In the genomic region with DNA sequence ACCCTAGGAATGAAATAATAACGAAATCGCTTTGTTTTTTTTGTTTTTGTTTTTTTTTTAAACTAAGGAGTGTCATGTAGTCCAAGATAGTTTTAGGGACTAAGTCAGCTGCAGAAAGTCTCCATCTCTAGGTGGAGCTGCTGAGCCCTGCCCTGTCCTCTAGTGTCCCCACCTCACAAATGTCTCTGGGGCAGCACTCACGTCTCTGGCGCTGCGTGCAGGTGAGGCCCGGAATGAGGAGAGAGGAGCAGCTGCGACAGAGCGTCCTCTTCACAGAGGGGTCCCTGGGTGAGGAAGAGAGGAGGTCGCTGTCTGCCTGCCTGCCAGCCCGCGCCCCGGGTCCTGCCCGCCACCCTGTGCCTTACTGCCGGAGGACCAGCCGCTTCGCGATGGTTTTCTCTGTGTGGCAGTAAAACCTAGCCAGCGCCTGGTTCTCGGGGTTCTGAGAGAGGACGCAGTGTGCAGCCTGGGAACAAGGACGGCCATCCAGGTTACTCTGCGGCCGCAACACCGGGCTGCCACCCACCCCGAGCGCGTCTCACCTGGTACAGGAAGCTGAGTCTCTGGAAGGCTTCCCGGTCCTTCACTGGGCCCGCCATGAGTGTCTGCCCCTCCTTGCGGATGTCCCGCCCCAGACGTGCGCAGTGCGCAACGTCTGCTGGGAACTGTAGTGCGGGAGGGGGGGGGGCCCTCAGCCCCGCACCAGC, we compare ENCODE assay signal across 8 mouse cellular contexts. TPM values are rescaled to one million over a fixed set of nuclear protein-coding genes. Genes with fewer than 3 reads are reported as not detected.
DNase-seq lines count a peak whose midpoint lies in the region; ATAC-seq lines count a peak whose summit lies in the region.

No protein-coding gene starts in this region.

- peak; percentile 84 for ATAC-seq in megakaryocyte, adult 5-6 weeks (ENCODE audit: poor library complexity, severe bottlenecking)

- DNase-seq in adipocyte (ENCODE audit: low spot score) = peak; percentile 77
- peak; percentile 79 for DNase-seq in embryo, embryonic 10 days (ENCODE audit: low spot score)
- peak; percentile 70 for DNase-seq in gastrocnemius, postnatal 10 days
- DNase-seq in induced T-regulatory cell, adult 2 months (ENCODE audit: low read depth) = peak; percentile 86
- DNase-seq in left cerebral cortex, adult 8-10 months (ENCODE audit: low spot score in 2 of 2) = peak; percentile 70 to 78
- DNase-seq in right cerebral cortex, adult 2 months (ENCODE audit: low spot score in 2 of 2) = peak; percentile 85 to 88
- peak; percentile 34 for DNase-seq in urinary bladder, postnatal 10 days (ENCODE audit: low spot score)

RNA-seq across cellular contexts. Expression of a gene that starts 0.5 kb away (rescaled TPM):
- 10 to 100 TPM; 26.3 to 28.5 TPM for total RNA-seq in gastrocnemius, postnatal 10 days (2021)
- 10 to 100 TPM; 34.6 to 47.5 (median 38.3) TPM for total RNA-seq in left cerebral cortex, adult 8-10 months (2022)
- total RNA-seq in megakaryocyte, adult 5-6 weeks (2015) = 77.4 and 79.9 TPM in 2 replicates
- 54.1 and 74.4 TPM in 2 replicates for total RNA-seq in megakaryocyte, adult 5-6 weeks (2017)

RNA-seq across cellular contexts. Expression of a gene that starts 14.7 kb away (rescaled TPM):
- total RNA-seq in gastrocnemius, postnatal 10 days (2021) = 1 to 10 TPM; 4.8 to 7.0 TPM
- total RNA-seq in left cerebral cortex, adult 8-10 months (2022) = 10 to 100 TPM; 20.6 to 24.7 (median 23.3) TPM
- total RNA-seq in megakaryocyte, adult 5-6 weeks (2015) = 9.6 and 12.0 TPM in 2 replicates
- 18.2 and 18.5 TPM in 2 replicates for total RNA-seq in megakaryocyte, adult 5-6 weeks (2017)

RNA-seq across cellular contexts. Expression of a gene that starts 28.9 kb away (rescaled TPM):
- not detected for total RNA-seq in gastrocnemius, postnatal 10 days (2021)
- total RNA-seq in left cerebral cortex, adult 8-10 months (2022) = not detected
- not detected in 2 replicates for total RNA-seq in megakaryocyte, adult 5-6 weeks (2015)
- total RNA-seq in megakaryocyte, adult 5-6 weeks (2017) = not detected in 2 replicates

Comparison
In these comparisons a context has a peak if more than half of its experiments do, and no peak if none do; other contexts are left out.
1. Peak in every context shown above with its lines: DNase-seq and ATAC-seq.
2. DNase-seq: peak in every context shown above with its lines; median percentile 86 in right cerebral cortex, adult 2 months; 86 in induced T-regulatory cell, adult 2 months; 79 in embryo, embryonic 10 days; 77 in adipocyte; 74 in left cerebral cortex, adult 8-10 months; 70 in gastrocnemius, postnatal 10 days; 34 in urinary bladder, postnatal 10 days.